Mouse (Mus musculus) bone marrow, adult 2 months (tissue): ENCODE measurements around the gene Fli1.

Experiments
- CTCF ChIP-seq: fragments of 200-500 bp; IDR thresholded peaks from 2 replicates; pipeline ENCODE4 v1.5.1; 2011; ENCODE audit warnings: low read length, control low read depth; ENCODE audit not compliant: control insufficient read depth, insufficient read depth
- POLR2A ChIP-seq: fragments of 200-500 bp; IDR thresholded peaks from 2 replicates; pipeline ENCODE4 v1.6.1; 2011; ENCODE audit warnings: low read depth, mild to moderate bottlenecking, control low read depth, low read length, borderline replicate concordance; ENCODE audit not compliant: control insufficient read depth

GRCm38 (mm10) chr9:32503423-32503822 lies 39.2 kb downstream of the Fli1 start:
- no peak for TF ChIP-seq POLR2A
- TF ChIP-seq CTCF = no peak
